In the genomic region with DNA sequence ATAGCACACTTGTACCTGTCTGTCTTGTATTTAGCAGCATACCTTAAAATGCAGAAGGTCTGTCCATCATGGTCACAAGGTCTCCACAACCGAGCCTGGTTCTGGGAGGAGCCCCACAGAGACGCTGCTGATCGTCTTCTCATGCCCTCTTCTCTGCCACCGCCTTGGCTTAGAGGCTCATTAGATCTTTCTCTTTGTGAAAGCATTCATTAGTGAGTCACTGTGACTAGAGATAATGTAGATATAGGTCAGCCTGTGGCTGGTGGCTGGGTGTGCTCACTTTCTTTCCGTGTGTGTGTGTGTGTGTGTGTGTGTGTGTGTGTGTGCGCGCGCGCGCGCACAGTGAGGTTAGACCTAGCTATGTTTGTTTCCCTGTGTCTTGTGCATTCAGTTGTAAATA, we compare ENCODE assay signal across 30 mouse cellular contexts.
DNase-seq lines count a peak whose midpoint lies in the region; ATAC-seq lines count a peak whose summit lies in the region.
"Had no signal": no experiment of that assay in that cellular context is flagged by ENCODE, and none has a peak within 500 bp of the region (broad histone marks: within the 10 kb centered on the region; RNA-seq: fewer than 3 reads in every experiment).

No protein-coding gene starts in this region.

- no peaks in the 10 kb centered on the region; the same call in 1 of the 2 replicates for H3K4me1 ChIP-seq in heart, embryonic 10.5 days
- H3K4me1 ChIP-seq: embryonic facial prominence, embryonic 10.5 days; embryonic facial prominence, embryonic 15.5 days; forebrain, embryonic 12.5 days; hindbrain, embryonic 10.5 days; hindbrain, embryonic 15.5 days; midbrain, embryonic 10.5 days; neural tube, embryonic 12.5 days; stomach, embryonic 15.5 days had no signal

- H3K27me3 ChIP-seq in heart, embryonic 10.5 days (ENCODE audit: insufficient read depth, poor library complexity, severe bottlenecking), result no peaks in the 10 kb centered on the region
- H3K27me3 ChIP-seq: embryonic facial prominence, embryonic 15.5 days; forebrain, embryonic 12.5 days; hindbrain, embryonic 15.5 days; neural tube, embryonic 12.5 days; stomach, embryonic 15.5 days had no signal

- H3K36me3 ChIP-seq in heart, embryonic 10.5 days, result peaks cover 33% of the 10 kb centered on the region

- peak; percentile 50 for DNase-seq in heart, embryonic 10.5 days (ENCODE audit: low spot score)
- no peak for DNase-seq in heart, postnatal 10 days
- DNase-seq in 416B (ENCODE audit: low read depth), result peak; percentile 36
- DNase-seq in spleen, adult 12 weeks (ENCODE audit: low spot score), result no peak
- no peak for DNase-seq in layer of hippocampus, adult 11-12 months (ENCODE audit: low spot score)
- no peak for DNase-seq in spleen, adult 18-20 months
- DNase-seq: adrenal gland, postnatal 25 days; cerebellum, adult 18-20 months; cerebellum, postnatal 14 days; forebrain, postnatal 0 days; gastrocnemius, postnatal 10 days; kidney, adult 11 months; kidney, postnatal 14 days; lung, adult 2 months; lung, postnatal 10 days; right cerebral cortex, postnatal 4 days; thymus, postnatal 14 days had no signal

- ATAC-seq in common myeloid progenitor, adult 5-6 weeks (replicated peaks; ENCODE audit: low read depth, poor library complexity, severe bottlenecking), result peak; percentile 45; the same call in 1 of the 2 replicates
- peak; percentile 83 for ATAC-seq in megakaryocyte-erythroid progenitor cell, adult 5-6 weeks (replicated peaks; ENCODE audit: low FRiP score, low TSS enrichment, poor library complexity, severe bottlenecking)
- ATAC-seq: forebrain, postnatal 0 days; inflammation-experienced regulatory T-cells, adult 6 months had no signal

- no peak overlapping the region for H3K4me3 ChIP-seq in heart, embryonic 10.5 days
- H3K4me3 ChIP-seq: embryonic facial prominence, embryonic 10.5 days; embryonic facial prominence, embryonic 15.5 days; forebrain, embryonic 12.5 days; hindbrain, embryonic 10.5 days; hindbrain, embryonic 15.5 days; midbrain, embryonic 10.5 days; myocyte; neural tube, embryonic 12.5 days; stomach, embryonic 15.5 days had no signal

- WGBS in heart, embryonic 10.5 days, result 87% methylated on average over 11 of the region's 11 CpGs

- H3K27ac ChIP-seq in heart, embryonic 10.5 days, result no peak overlapping the region
- H3K27ac ChIP-seq: embryonic facial prominence, embryonic 10.5 days; embryonic facial prominence, embryonic 15.5 days; forebrain, embryonic 12.5 days; hindbrain, embryonic 10.5 days; hindbrain, embryonic 15.5 days; macrophage; midbrain, embryonic 10.5 days; neural tube, embryonic 12.5 days; stomach, embryonic 15.5 days had no signal

- no peaks in the 10 kb centered on the region for H3K9me3 ChIP-seq in heart, embryonic 10.5 days
- H3K9me3 ChIP-seq: embryonic facial prominence, embryonic 10.5 days; embryonic facial prominence, embryonic 15.5 days; forebrain, embryonic 12.5 days; hindbrain, embryonic 10.5 days; hindbrain, embryonic 15.5 days; midbrain, embryonic 10.5 days; neural tube, embryonic 12.5 days; stomach, embryonic 15.5 days had no signal

- intact Hi-C loops in heart, postnatal 10 days (cut with DNase I), result no loop called here

Comparison
In these comparisons a context has a peak if more than half of its experiments do, and no peak if none do; other contexts are left out.
1. DNase-seq: peak in heart, embryonic 10.5 days (single experiment) and 416B (single experiment); none in heart, postnatal 10 days (0 of 2), spleen, adult 12 weeks (single experiment), layer of hippocampus, adult 11-12 months (single experiment) and spleen, adult 18-20 months (0 of 2).